Mouse (Mus musculus) erythroblast, embryonic 14.5 days (primary cell): ENCODE data around the gene Twf2.

Source experiments
- GATA1 ChIP-seq: IDR thresholded peaks from 2 replicates; pipeline ENCODE4 v1.6.1; 2012; ENCODE audit warnings: low read length, inconsistent platforms, mixed read lengths
- TAL1 ChIP-seq: IDR thresholded peaks from 3 replicates; pipeline ENCODE4 v1.6.1; 2012; ENCODE audit warnings: low read length, inconsistent platforms, mixed read lengths

DNA sequence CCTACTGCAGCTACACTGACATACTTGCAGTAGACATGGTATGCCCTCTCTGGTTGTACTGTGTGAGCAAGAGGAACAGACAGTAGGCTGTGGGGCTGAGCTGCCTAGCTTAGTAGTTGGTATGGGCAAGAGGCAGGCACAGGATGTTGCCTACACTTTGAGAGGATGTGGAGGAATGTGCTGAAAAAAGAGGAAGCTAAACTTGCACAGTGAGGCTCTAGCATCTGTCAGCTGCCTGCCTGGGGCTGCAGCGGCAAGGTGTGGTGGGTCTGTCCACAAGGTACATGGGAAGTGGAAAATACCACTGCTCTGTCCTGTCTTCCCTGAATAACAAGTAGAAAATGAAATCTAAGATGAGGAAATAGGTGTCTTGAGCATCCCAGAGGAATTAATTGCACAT lies 9.9 kb upstream of the Twf2 start:
- TF ChIP-seq GATA1: no peak
- TF ChIP-seq TAL1: no peak
